Mouse (Mus musculus) erythroblast, embryonic 14.5 days (primary cell): Measurements from ENCODE around the gene Akap13. TPM values are rescaled to one million over a fixed set of nuclear protein-coding genes. Genes with fewer than 3 reads are reported as not detected.
"Not testable (repeated sequence)": the region's sequence is repeated elsewhere in the genome, so short reads cannot be mapped to it uniquely, and the experiment has no call there.

Source experiments
- H3K27me3 ChIP-seq: 2 replicates; pipeline ENCODE4 v1.6.1; 2012; ENCODE audit warnings: inconsistent platforms; ENCODE audit not compliant: control insufficient read depth
- H3K36me3 ChIP-seq: 2 replicates; pipeline ENCODE4 v1.6.1; 2012; ENCODE audit warnings: mild to moderate bottlenecking, inconsistent platforms; ENCODE audit not compliant: control insufficient read depth
- H3K4me1 ChIP-seq: 2 replicates; pipeline ENCODE4 v1.6.1; 2012; ENCODE audit warnings: inconsistent platforms; ENCODE audit not compliant: control insufficient read depth
- H3K4me3 ChIP-seq: replicated peaks from 2 replicates; pipeline ENCODE3; 2012; ENCODE audit warnings: moderate library complexity, mild to moderate bottlenecking, inconsistent platforms
- H3K9me3 ChIP-seq: 2 replicates; pipeline ENCODE4 v1.6.1; 2012; ENCODE audit warnings: low read length, inconsistent platforms, mixed read lengths; ENCODE audit not compliant: control insufficient read depth
- GATA1 ChIP-seq: IDR thresholded peaks from 2 replicates; pipeline ENCODE4 v1.6.1; 2012; ENCODE audit warnings: low read length, inconsistent platforms, mixed read lengths
- TAL1 ChIP-seq: IDR thresholded peaks from 3 replicates; pipeline ENCODE4 v1.6.1; 2012; ENCODE audit warnings: low read length, inconsistent platforms, mixed read lengths
- polyA plus RNA-seq: library from polyadenylated mRNA; stranded (reverse); fragments of >175 nt; gene quantifications from 2 replicates; pipeline ENCODE4 v1.2.3, GENCODE M21; 2012

The Akap13 gene
- polyA plus RNA-seq, 1 experiment = 1.8 TPM

GRCm38 (mm10) chr7:75730216-75730615 lies 274.9 kb downstream of the Akap13 start:
- Histone ChIP-seq H3K4me1 (peaks cover 2% of the 10 kb centered on the region; the same call in 1 of the 2 replicates), H3K9me3 (no peaks in the 10 kb centered on the region), H3K4me3 (no peak overlapping the region), H3K27me3 (no peaks in the 10 kb centered on the region), H3K36me3 (peaks cover 98% of the 10 kb centered on the region)
- TF ChIP-seq TAL1 = no peak
- no peak for TF ChIP-seq GATA1

- no peaks in the 10 kb centered on the region for H3K9me3 ChIP-seq
Observed at GRCm38 (mm10) chr7:75731951-75732350, 276.6 kb downstream of the Akap13 start.

GRCm38 (mm10) chr7:75733166-75733565 lies 277.8 kb downstream of the Akap13 start:
- Histone ChIP-seq H3K4me3 (no peak overlapping the region), H3K4me1 (peaks cover 2% of the 10 kb centered on the region; the same call in 1 of the 2 replicates), H3K9me3 (no peaks in the 10 kb centered on the region), H3K36me3 (peaks cover 98% of the 10 kb centered on the region), H3K27me3 (no peaks in the 10 kb centered on the region)
- no peak for TF ChIP-seq GATA1
- TF ChIP-seq TAL1 = no peak

More at GRCm38 (mm10) chr7:75731951-75732350, 276.6 kb downstream of the Akap13 start:
- Histone ChIP-seq H3K4me1 (peaks cover 2% of the 10 kb centered on the region; the same call in 1 of the 2 replicates), H3K36me3 (peaks cover 98% of the 10 kb centered on the region), H3K4me3 (no peak overlapping the region), H3K27me3 (no peaks in the 10 kb centered on the region)
- TF ChIP-seq GATA1 (no peak), TAL1 (no peak)

- TF ChIP-seq TAL1 (no peak), GATA1 (no peak)
- peaks cover 99% of the 10 kb centered on the region for H3K36me3 ChIP-seq
- no peaks in the 10 kb centered on the region for H3K4me1 ChIP-seq
- no peaks in the 10 kb centered on the region for H3K27me3 ChIP-seq
- H3K4me3 ChIP-seq = no peak overlapping the region
- no peaks in the 10 kb centered on the region for H3K9me3 ChIP-seq
Observed at GRCm38 (mm10) chr7:75739075-75739725, 283.9 kb downstream of the Akap13 start.

- Histone ChIP-seq H3K27me3 (no peaks in the 10 kb centered on the region), H3K36me3 (peaks cover 97% of the 10 kb centered on the region), H3K4me3 (no peak overlapping the region), H3K4me1 (peaks cover 23% of the 10 kb centered on the region), H3K9me3 (no peaks in the 10 kb centered on the region)
- TF ChIP-seq TAL1 (no peak), GATA1 (no peak)
Observed at GRCm38 (mm10) chr7:75744528-75744927, 289.2 kb downstream of the Akap13 start.

GRCm38 (mm10) chr7:75744978-75745638 lies 289.8 kb downstream of the Akap13 start:
- TF ChIP-seq GATA1 (no peak), TAL1 (no peak)
- no peaks in the 10 kb centered on the region for H3K9me3 ChIP-seq

GRCm38 (mm10) chr7:75745969-75746368 lies 290.6 kb downstream of the Akap13 start:
- not testable (repeated sequence) for H3K4me3 ChIP-seq, H3K27me3 ChIP-seq, H3K9me3 ChIP-seq
- Histone ChIP-seq H3K4me1 (peaks cover 37% of the 10 kb centered on the region), H3K36me3 (peaks cover 97% of the 10 kb centered on the region)

More at GRCm38 (mm10) chr7:75744978-75745638, 289.8 kb downstream of the Akap13 start:
- H3K4me3 ChIP-seq = no peak overlapping the region
- peaks cover 28% of the 10 kb centered on the region for H3K4me1 ChIP-seq
- no peaks in the 10 kb centered on the region for H3K27me3 ChIP-seq
- H3K36me3 ChIP-seq = peaks cover 97% of the 10 kb centered on the region

- peaks cover 70% of the 10 kb centered on the region for H3K4me1 ChIP-seq
- TF ChIP-seq TAL1 (no peak), GATA1 (no peak)
- peaks cover 98% of the 10 kb centered on the region for H3K36me3 ChIP-seq
- H3K4me3 ChIP-seq = no peak overlapping the region
- no peaks in the 10 kb centered on the region for H3K9me3 ChIP-seq
- H3K27me3 ChIP-seq = no peaks in the 10 kb centered on the region
Observed at GRCm38 (mm10) chr7:75750581-75750980, 295.2 kb downstream of the Akap13 start.

- peak overlapping the region; percentile 15 for H3K4me3 ChIP-seq
- peaks cover 70% of the 10 kb centered on the region for H3K4me1 ChIP-seq
- peak; percentile 74 for TF ChIP-seq TAL1
- TF ChIP-seq GATA1 = no peak
- no peaks in the 10 kb centered on the region for H3K9me3 ChIP-seq
- H3K36me3 ChIP-seq = peaks cover 100% of the 10 kb centered on the region
- H3K27me3 ChIP-seq = no peaks in the 10 kb centered on the region
Observed at GRCm38 (mm10) chr7:75751161-75751803, 295.9 kb downstream of the Akap13 start.
